Mouse (Mus musculus) kidney, adult 8-10 months (tissue): ENCODE measurements at regions not wholly inside any gene's neighbourhood (a gene's known extent, or its start where the extent isn't known, plus 50 kb on each side); places are given as distances from the start of the nearest gene placed in this dataset.

Experiments
- DNase-seq, 2 experiments: peaks; one replicate each; pipeline ENCODE4 v3.0.0; 2022

DNA sequence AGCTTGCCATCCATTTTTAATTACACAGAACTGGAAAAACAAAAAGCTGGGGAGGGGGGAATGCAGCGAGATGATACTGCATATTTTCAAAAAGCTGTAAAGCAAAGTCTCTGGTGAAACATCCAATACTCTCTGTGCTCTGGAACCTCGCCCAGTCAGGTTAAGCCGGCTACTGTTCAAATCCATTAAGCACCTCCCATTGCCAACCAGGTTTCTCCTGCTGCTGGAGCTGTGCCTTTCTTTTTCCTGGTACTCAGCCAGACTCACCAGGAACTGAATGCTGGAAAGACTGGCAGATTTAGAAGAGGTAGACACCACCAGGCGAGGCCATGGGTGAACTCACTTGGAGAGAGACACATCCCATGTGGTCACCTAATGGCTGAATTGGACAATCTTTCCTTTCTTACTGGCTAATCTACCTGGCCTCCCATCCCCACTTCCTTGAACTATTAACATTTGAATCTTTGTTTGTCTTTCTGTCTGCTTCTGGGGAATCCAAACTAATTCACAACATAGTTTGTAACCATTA, 1250.8 kb upstream of the Jmjd1c start:
- peak; percentile 14 to 31 for DNase-seq

GRCm38 (mm10) chr10:65846136-65846535, 1249.8 kb upstream of the Jmjd1c start:
- no peak for DNase-seq

GRCm38 (mm10) chr10:65847622-65848021, 1248.3 kb upstream of the Jmjd1c start:
- DNase-seq, result no peak

DNA sequence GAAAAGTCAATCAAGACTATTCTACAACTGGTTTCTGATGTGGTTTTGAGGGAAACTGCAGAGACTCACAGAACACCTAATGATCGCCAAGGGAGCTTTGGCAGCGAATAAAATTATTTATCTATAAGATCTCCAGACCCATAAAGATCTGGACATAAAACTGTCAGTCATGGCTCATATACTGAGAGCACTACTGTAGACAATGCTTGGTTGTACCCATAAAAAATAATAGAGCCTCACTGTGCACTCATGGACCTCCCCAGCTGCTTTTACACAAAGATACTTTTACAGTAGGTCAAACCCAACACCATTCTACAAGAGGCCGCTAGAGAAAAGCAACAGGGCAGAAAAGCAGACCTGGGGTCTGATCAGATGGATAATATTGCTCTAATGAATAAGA, 1206.0 kb upstream of the Jmjd1c start:
- DNase-seq, result no peak

DNA sequence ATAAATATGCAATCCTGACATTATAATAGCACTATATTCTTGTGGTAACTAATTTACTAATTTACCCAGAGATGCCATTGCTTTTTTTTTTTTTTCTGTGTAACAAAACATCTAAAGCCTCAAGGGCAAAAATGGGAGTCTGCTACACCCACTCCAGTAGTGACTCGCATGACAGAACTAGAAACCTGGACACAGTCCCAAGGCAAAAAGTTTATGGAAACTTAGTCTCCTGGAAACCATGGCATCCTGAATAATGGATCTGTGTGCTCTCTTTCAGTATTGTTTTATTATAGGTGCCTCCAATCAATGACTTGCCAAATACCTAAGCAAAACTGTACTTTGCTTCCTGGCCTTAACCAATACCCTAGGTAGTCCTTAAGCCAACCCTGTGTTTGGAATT, 1188.4 kb upstream of the Jmjd1c start:
- peak in 1 of 2 experiments; percentile 4 for DNase-seq

DNA sequence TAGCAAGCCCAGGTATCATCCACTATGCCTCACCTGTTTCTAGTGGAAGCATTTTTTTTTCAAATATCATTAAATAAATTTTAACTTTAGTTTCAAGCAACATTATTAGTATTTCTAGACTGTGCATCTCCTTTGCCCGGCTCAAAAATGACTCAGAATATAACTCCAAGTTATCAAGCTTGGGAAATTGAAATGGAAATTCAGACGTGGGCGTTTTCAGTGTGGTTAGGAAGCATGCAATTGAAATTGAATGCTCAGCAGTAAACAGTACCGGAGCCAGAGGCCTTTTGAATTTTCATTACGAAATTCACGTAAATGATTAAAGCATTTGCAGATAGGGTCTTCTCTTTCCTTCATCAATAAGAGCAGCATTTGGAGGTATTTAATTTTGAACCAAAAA, 1183.4 kb upstream of the Jmjd1c start:
- DNase-seq, result no peak

GRCm38 (mm10) chr10:65932077-65932476, 1163.8 kb upstream of the Jmjd1c start:
- DNase-seq, result no peak

DNA sequence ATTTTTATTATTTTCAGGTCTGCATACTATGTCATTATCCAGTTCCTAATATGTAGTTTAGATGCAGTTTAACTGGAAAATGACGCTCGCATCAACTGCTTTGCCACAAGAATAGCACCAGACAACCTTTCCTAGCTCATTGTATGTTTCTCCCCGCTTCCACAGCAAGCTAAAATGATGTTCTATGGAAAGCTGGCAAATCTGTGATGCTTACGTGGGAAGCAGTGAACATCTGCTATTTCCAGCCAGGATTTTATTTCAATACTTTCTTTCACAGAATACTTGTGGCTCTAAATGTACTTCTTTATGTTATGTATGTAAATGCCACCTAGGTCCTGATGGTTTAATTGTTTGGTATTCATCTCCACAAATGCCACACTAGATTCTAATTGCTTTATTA, 1147.3 kb upstream of the Jmjd1c start:
- no peak for DNase-seq

DNA sequence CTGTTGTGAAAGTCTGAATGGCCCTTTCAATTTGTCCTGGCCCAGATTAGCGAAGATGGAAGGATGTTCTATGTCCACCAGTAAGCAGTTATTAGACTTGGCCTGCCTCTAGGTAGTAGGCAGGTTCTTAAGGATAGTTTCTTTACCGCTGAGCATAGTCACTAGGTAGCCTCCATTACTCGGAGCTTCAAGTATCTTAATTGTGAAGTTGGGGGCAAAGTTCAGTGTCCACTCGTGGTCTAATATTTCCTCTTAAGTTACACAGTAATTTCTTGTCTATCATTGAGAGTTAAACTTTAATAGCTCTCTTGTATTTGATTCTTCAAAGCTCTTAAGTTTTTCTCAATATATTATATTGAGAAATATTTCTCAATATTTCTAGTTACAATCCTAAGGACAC, 1133.5 kb upstream of the Jmjd1c start:
- peak; percentile 26 to 34 for DNase-seq

- DNase-seq, result no peak
Measured at GRCm38 (mm10) chr10:65969770-65970169, 1126.2 kb upstream of the Jmjd1c start.
